Mouse (Mus musculus): ENCODE measurements around the gene Rnf167.

Rnf167 gene

GRCm38 (mm10) chr11:70637764-70638163 lies 9.3 kb upstream of the Rnf167 start:
- no peak for DNase-seq (ENCODE audit: low spot score)

DNA sequence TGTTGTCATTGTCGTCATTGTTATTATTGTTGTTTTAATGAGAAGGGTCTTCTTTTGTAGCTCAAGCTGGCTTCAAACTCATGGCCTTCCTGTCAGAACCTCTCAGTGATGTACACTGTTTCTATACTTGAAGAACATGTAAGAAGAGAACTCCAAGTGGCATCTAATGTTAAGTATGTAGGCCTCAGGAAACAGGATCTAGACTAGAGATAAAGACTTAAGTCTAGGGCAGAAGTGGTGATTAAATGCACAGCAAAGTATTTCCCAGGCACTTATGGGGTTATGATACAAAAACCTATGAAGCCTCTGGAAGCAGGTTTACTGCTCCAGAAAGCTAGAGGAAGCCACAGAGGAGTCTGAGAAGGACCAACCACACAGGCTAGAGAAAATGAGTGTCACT lies 8.7 kb upstream of the Rnf167 start:
- DNase-seq (ENCODE audit: low spot score), result no peak

DNA sequence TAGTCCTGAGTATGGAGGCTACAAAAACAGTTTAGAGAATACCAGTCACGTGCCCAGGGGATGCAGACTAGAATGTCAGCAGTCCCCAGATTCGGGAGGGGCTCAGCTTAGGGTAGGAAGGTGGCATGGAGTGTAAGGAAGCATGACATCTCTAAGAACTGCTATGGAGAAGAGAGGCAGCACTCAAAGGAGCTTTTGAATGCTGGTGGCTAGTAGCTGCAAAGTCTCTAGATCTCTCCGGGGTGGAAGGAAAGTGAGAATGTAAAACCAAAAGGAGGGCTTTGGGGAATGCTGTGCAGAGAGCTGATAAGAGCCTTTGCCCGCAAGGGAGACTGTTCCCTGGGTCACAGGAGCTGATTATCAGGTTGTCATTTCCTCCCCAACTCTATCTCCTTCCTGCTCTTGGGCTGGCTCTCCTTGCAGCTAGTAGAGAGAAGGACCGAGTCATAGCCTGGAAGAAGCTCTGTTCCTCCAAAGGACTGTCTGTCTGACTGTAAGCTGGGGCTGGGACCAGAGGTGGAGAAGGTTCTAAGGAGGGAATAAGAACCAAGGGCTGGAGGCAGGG lies 8.2 kb upstream of the Rnf167 start, which contains the start of gene Gp1ba:
Gp1ba (plus strand) TSS at position 409 of the 565 bp plus-strand sequence.
- no peak for DNase-seq (ENCODE audit: low spot score)

DNA sequence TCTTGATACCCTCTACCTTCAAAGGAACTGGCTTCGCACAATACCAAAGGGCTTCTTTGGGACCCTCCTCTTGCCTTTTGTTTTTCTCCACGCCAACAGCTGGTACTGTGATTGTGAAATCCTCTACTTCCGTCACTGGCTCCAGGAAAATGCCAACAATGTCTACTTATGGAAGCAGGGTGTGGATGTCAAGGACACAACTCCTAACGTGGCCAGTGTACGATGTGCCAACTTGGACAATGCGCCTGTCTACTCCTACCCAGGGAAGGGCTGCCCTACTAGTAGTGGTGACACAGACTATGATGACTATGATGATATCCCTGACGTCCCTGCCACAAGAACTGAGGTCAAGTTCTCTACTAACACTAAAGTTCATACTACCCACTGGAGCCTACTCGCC lies 7.1 kb upstream of the Rnf167 start:
- no peak for DNase-seq (ENCODE audit: low spot score)

- no peak for DNase-seq (ENCODE audit: low spot score)
Observed at GRCm38 (mm10) chr11:70641241-70641640, 5.8 kb upstream of the Rnf167 start.

DNA sequence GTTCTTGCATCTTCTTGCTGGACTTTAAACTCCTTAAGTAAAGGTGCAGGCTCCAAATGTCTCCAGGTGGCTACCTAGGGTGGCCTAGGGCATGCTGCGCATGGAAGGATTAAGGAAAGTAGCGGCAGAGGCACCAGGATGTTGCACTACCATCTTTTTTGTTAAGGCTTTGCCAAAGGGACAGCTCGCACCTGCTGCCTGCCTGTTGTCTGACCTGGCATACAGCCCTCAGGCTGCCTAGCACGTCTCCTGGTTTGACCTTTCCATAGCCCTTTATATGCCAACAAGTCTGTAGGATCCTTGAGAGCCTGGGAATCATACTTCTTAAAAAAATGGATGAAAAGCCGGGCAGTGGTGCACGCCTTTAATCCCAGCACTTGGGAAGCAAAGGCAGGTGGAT lies 4.0 kb upstream of the Rnf167 start:
- no peak for DNase-seq (ENCODE audit: low spot score)

- no peak for DNase-seq (ENCODE audit: low spot score)
Observed at GRCm38 (mm10) chr11:70644564-70645103, 2.4 kb upstream of the Rnf167 start.

GRCm38 (mm10) chr11:70645461-70646258 lies 1.4 kb upstream of the Rnf167 start:
- DNase-seq (ENCODE audit: low spot score), result no peak

GRCm38 (mm10) chr11:70646259-70646555 lies 828 bp upstream of the Rnf167 start:
- DNase-seq (ENCODE audit: low spot score), result no peak

DNA sequence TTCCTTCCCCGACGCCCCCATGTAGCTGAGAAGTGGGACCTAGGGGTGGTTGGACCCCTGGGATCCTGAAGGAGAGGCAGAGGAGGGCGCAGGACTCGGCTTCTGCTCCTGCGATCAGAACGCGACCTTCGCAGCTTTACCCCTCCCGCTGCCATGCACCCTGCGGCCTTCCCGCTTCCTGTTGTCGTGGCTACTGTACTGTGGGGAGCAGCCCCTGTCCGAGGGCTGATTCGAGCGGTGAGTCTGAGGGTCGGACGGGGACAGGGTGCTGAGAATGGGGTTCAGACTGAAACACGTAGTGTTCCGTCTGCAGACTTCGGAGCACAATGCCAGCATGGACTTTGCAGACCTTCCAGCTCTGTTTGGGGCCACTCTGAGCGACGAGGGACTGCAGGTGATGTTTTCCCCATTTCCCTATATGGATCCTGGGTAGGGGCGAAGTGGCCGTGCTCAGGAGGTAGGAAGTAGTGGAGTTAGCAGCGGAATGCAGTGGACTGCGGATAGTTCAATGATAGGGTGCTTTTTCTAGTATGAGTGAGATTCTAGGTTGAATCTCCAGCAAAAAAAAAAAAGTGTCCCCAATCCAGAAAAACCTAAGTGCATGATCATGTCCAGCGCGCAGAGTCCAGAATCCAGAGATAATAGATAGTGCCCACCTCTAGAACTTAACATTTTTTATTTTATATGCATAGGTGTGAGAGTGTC lies 833 bp downstream of the Rnf167 start:
- DNase-seq (ENCODE audit: low spot score), result no peak

DNA sequence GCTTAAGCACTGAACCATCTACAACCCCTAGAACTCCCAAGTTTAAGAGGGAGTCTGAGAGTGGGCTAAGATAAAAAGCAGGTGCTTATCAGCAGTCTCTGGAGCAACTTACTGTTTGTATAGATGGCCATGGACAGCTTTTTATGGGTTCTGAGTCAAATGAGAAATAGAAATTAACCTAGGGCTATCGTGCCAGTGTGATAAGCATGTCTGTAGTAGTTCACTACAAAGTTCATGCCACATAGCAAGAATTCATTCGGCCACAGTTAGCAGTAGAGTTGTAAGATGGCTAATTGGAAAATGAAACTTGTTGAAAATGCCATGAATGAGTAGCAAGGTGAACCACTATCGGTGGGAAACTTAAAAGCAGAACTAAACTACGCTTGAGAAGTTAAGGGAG lies 1.5 kb downstream of the Rnf167 start:
- DNase-seq (ENCODE audit: low spot score), result no peak

GRCm38 (mm10) chr11:70649185-70649734 lies 2.2 kb downstream of the Rnf167 start:
- no peak for DNase-seq (ENCODE audit: low spot score)

DNA sequence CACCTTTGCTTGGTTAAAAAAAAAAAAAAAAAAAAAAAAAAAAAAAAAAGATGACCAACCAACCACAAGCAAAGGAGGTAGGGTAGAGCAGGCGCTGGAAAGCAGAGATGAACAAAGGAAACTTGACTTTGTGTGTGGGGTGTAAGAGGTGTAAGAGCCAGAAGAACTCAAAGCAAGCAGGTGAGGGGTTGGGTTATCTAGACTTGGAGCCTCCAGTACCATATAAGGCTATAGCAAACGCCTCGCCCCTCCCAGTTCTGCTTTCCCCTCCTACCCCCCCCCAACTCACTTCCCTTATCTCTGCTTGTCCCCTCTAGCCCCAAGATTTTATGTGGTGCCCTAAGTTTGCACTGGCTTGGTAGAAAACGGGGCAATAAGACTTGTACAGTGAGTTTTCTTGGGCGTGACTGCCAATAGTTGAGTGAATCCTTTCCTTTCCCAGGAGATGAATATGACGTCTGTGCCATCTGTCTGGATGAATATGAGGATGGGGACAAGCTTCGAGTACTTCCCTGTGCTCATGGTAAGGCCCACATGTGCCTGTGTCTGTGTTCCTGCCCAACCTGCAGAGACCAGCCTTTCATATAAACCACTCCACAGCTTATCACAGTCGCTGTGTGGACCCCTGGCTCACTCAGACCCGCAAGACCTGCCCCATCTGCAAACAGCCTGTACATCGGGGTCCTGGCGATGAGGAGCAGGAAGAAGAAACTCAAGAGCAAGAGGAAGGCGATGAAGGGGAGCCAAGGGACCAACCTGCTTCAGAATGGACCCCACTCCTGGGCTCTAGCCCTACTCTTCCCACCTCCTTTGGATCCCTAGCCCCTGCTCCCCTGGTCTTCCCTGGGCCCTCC lies 3.5 kb downstream of the Rnf167 start:
- no peak for DNase-seq (ENCODE audit: low spot score)

DNA sequence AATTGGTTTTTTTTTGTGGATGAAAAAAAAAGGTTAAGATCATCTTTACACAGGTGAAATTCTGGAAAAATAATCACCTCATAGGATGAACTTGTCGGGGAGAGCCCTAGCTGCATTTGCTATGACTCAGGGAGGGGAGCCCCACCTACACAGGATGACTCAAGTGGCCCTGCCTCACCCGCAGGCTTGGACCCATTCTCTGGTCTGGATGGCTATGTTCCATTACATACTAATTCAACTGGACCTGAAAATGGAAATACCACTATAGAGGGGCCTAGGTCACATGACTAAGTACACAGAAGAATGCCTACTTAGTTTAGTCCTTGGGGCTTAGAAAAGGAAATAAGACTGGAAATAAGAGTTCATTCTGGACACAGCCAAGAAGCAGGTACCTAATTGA lies 4.4 kb downstream of the Rnf167 start:
- DNase-seq (ENCODE audit: low spot score), result no peak

DNA sequence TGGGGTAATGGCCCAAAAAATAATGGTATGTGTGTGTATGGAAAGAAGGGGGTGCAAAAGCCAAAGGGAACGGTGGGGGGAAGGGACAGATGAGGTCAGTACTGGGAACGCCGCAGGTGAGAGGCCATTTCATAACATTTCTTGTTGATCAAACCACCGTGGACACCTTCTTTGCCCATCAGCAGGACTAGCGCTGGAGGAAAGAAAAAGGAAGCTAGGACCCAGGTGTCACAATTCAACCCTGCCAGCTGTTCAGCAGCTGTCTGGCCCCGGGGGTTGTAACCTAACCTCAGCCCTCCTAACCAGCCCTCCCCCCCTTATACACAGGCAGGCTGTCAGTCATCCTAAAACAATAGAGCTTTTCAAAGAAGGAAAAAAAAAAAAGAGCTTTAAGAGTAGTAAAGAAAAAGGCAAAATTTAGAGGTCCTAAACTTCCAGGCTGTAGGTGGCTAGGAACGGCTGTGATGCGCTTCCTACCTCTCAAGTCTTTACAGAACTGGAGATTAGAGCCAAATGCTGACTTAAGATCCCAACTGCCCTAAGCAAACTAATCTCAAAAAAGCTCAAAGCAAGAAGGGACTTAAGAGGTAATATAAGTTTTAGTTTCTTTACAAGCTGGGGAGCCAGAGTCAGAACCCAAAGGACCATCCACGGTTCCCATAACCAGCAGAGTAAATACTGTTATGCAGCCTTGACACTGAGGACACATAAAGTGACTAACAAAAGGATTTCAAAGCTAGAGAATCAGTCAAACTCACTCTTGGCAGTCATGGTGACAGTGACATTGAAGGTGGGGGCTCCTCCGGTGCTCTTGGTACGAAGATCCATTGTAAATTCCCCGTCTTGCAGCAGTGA lies 5.2 kb downstream of the Rnf167 start:
- no peak for DNase-seq (ENCODE audit: low spot score)

GRCm38 (mm10) chr11:70652884-70653344 lies 5.9 kb downstream of the Rnf167 start:
- no peak for DNase-seq (ENCODE audit: low spot score)

DNA sequence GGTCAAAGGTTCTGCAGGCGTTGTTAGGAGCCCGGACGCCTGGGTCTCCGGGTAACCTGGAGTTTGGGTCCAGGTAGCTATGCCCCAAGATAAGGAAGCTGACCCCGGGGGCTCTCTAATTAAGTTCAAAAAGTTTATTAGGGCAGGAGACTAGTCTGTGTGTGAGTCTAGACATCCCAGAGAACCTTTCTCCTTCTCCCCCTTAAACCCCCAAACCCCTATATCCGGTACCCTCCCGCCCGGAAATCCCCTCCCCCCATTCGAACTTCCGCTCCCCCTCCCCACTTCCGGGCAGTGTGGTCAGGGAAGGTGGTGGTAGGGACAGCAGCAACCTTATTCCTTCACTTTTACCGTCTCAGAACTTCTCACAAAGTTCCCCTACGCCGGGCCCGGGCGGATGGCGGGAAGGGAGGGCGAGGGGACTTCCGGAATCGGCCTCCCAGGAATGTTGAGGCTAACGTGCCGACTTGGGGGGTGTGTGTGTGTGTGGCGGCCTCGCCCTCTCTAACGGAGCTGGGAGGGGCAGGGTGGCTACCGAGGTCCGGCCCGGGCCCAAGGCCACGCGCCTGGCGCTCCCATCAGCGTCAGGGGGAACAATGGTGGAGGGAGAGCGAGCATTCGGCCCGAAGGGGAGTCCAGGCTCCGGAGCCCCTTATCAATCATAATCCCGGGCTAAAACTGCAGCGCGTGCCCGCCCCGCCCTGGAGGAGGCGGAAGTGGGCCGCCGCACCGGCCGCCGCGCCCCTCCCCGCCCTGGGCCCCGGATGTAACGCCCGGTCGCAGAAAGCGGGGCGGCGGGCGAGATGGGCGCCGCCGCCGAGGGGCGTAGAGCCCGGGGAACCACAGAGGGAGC lies 6.5 kb downstream of the Rnf167 start:
- no peak for DNase-seq (ENCODE audit: low spot score)

GRCm38 (mm10) chr11:70654198-70654922 lies 7.3 kb downstream of the Rnf167 start, which contains the start of gene Pfn1:
Gene Pfn1, minus strand, starts transcription at chr11:70654644.
- peak; percentile 47 for DNase-seq (ENCODE audit: low spot score)

Measured in urinary bladder, postnatal 10 days (tissue).